In the genomic region with DNA sequence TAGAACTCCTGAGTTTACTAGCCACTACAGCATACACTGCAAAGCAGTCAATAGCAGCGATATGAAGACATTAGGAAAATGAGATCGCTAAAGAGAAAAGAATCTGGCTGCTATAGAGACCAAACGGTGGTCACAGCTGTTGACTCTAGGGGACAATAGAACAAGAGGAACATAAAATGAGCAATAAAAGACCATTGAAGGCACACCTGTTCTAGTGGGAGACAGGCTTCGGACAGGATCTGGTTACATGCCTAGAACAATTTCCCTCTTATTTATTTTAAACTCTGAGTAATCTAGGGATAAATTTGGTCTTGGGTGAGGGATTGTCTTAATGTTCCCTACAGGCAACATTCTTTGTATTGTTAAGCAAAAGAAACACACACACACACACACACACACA, we compare ENCODE assay signal across 30 mouse cellular contexts.
"Had no signal": no experiment of that assay in that cellular context is flagged by ENCODE, and none has a peak within 500 bp of the region (broad histone marks: within the 10 kb centered on the region; RNA-seq: fewer than 3 reads in every experiment).

No protein-coding gene starts in this region.

- H3K4me3 ChIP-seq: limb, embryonic 10.5 days; limb, embryonic 12.5 days; limb, embryonic 13.5 days; limb, embryonic 15.5 days; liver, embryonic 12.5 days; liver, embryonic 13.5 days; liver, embryonic 15.5 days; lung, embryonic 15.5 days; megakaryocyte, embryonic 14.5 days; midbrain, embryonic 10.5 days; midbrain, embryonic 12.5 days; midbrain, embryonic 13.5 days; midbrain, embryonic 15.5 days; neural tube, embryonic 12.5 days had no signal

- H3K36me3 ChIP-seq: limb, embryonic 10.5 days; limb, embryonic 12.5 days; limb, embryonic 13.5 days; limb, embryonic 15.5 days; liver, embryonic 12.5 days; liver, embryonic 13.5 days; liver, embryonic 15.5 days; lung, embryonic 15.5 days; midbrain, embryonic 10.5 days; midbrain, embryonic 12.5 days; midbrain, embryonic 13.5 days; midbrain, embryonic 15.5 days; neural tube, embryonic 12.5 days had no signal

- H3K4me2 ChIP-seq: limb, embryonic 12.5 days; limb, embryonic 13.5 days; limb, embryonic 15.5 days; liver, embryonic 11.5 days; liver, embryonic 12.5 days; liver, embryonic 13.5 days; liver, embryonic 15.5 days; lung, embryonic 14.5 days; lung, embryonic 15.5 days; midbrain, embryonic 11.5 days; midbrain, embryonic 12.5 days; midbrain, embryonic 13.5 days; midbrain, embryonic 15.5 days; neural tube, embryonic 12.5 days had no signal

- H3K27ac ChIP-seq: limb, embryonic 10.5 days; limb, embryonic 12.5 days; limb, embryonic 13.5 days; limb, embryonic 15.5 days; liver, embryonic 12.5 days; liver, embryonic 13.5 days; liver, embryonic 14.5 days; liver, embryonic 15.5 days; lung, embryonic 15.5 days; macrophage; midbrain, embryonic 10.5 days; midbrain, embryonic 12.5 days; midbrain, embryonic 13.5 days; midbrain, embryonic 15.5 days; neural tube, embryonic 12.5 days had no signal

- H3K27me3 ChIP-seq: limb, embryonic 12.5 days; limb, embryonic 13.5 days; limb, embryonic 15.5 days; liver, embryonic 12.5 days; liver, embryonic 13.5 days; liver, embryonic 15.5 days; lung, embryonic 15.5 days; megakaryocyte, embryonic 14.5 days; midbrain, embryonic 12.5 days; midbrain, embryonic 13.5 days; midbrain, embryonic 15.5 days; neural tube, embryonic 12.5 days had no signal

- ATAC-seq: liver, embryonic 12.5 days; liver, postnatal 0 days; lung, postnatal 0 days; midbrain, embryonic 13.5 days; midbrain, embryonic 15.5 days; midbrain, embryonic 16.5 days had no signal

- H3K9me3 ChIP-seq: limb, embryonic 10.5 days; limb, embryonic 12.5 days; limb, embryonic 13.5 days; limb, embryonic 15.5 days; liver, embryonic 12.5 days; liver, embryonic 13.5 days; liver, embryonic 15.5 days; lung, embryonic 15.5 days; megakaryocyte, embryonic 14.5 days; midbrain, embryonic 10.5 days; midbrain, embryonic 12.5 days; midbrain, embryonic 13.5 days; midbrain, embryonic 15.5 days; neural tube, embryonic 12.5 days had no signal

- H3K9ac ChIP-seq: limb, embryonic 12.5 days; limb, embryonic 13.5 days; limb, embryonic 15.5 days; liver, embryonic 12.5 days; liver, embryonic 13.5 days; liver, embryonic 14.5 days; liver, embryonic 15.5 days; liver, postnatal 0 days; lung, embryonic 14.5 days; lung, embryonic 15.5 days; midbrain, embryonic 12.5 days; midbrain, embryonic 13.5 days; midbrain, embryonic 15.5 days; neural tube, embryonic 12.5 days had no signal

- DNase-seq: left cerebral cortex, postnatal 4 days; liver; liver, embryonic 13.5 days; liver, postnatal 0 days; lung, adult 18-20 months; lung, embryonic 14.5 days; lung, postnatal 10 days; lung, postnatal 14 days; lung, postnatal 36 days; lung, postnatal 4 days; midbrain, embryonic 14.5 days had no signal

- H3K4me1 ChIP-seq: limb, embryonic 10.5 days; limb, embryonic 12.5 days; limb, embryonic 13.5 days; limb, embryonic 15.5 days; liver, embryonic 12.5 days; liver, embryonic 13.5 days; liver, embryonic 15.5 days; lung, embryonic 15.5 days; megakaryocyte, embryonic 14.5 days; midbrain, embryonic 10.5 days; midbrain, embryonic 12.5 days; midbrain, embryonic 13.5 days; midbrain, embryonic 15.5 days; neural tube, embryonic 12.5 days had no signal
